Mouse (Mus musculus) cerebellum, adult 8-10 months (tissue): ENCODE measurements around the gene Serpinf1.

Experiments
- DNase-seq: peaks from one replicate; pipeline ENCODE4 v3.0.0; 2022

The Serpinf1 gene

GRCm38 (mm10) chr11:75455041-75455736 is 32.7 kb upstream of the Serpinf1 start:
- DNase-seq = no peak

- DNase-seq = peak; percentile 77
These were observed 31.8 kb upstream of the Serpinf1 start, which contains the start of gene Wdr81 for GRCm38 (mm10) chr11:75453991-75454930. Gene Wdr81 (minus strand): TSS chr11:75454717.

GRCm38 (mm10) chr11:75452812-75453557 is 30.5 kb upstream of the Serpinf1 start:
- no peak for DNase-seq

GRCm38 (mm10) chr11:75452081-75452480 is 29.6 kb upstream of the Serpinf1 start:
- no peak for DNase-seq

GRCm38 (mm10) chr11:75450936-75451335 is 28.4 kb upstream of the Serpinf1 start:
- DNase-seq = no peak

- no peak for DNase-seq
These were observed 27.9 kb upstream of the Serpinf1 start for GRCm38 (mm10) chr11:75450304-75450908.

GRCm38 (mm10) chr11:75449695-75450094 is 27.2 kb upstream of the Serpinf1 start:
- peak; percentile 52 for DNase-seq

GRCm38 (mm10) chr11:75448575-75448974 is 26.1 kb upstream of the Serpinf1 start:
- DNase-seq = no peak

- DNase-seq = no peak
These were observed 21.2 kb upstream of the Serpinf1 start for GRCm38 (mm10) chr11:75443711-75444110.

GRCm38 (mm10) chr11:75441601-75442000 is 19.1 kb upstream of the Serpinf1 start:
- no peak for DNase-seq

- DNase-seq = no peak
These were observed 18.5 kb upstream of the Serpinf1 start for GRCm38 (mm10) chr11:75441034-75441433.

- no peak for DNase-seq
These were observed 17.4 kb upstream of the Serpinf1 start for GRCm38 (mm10) chr11:75439951-75440350.

GRCm38 (mm10) chr11:75439363-75439762 is 16.9 kb upstream of the Serpinf1 start, which contains the start of gene Serpinf2:
Gene Serpinf2 (minus strand): TSS chr11:75439591.
- no peak for DNase-seq

GRCm38 (mm10) chr11:75438804-75439203 is 16.3 kb upstream of the Serpinf1 start:
- no peak for DNase-seq

- DNase-seq = no peak
These were observed 15.7 kb upstream of the Serpinf1 start for GRCm38 (mm10) chr11:75438194-75438593.

GRCm38 (mm10) chr11:75434138-75434537 is 11.6 kb upstream of the Serpinf1 start:
- DNase-seq = no peak

GRCm38 (mm10) chr11:75431307-75431706 is 8.8 kb upstream of the Serpinf1 start:
- DNase-seq = peak; percentile 64

GRCm38 (mm10) chr11:75429019-75429705 is 6.7 kb upstream of the Serpinf1 start:
- no peak for DNase-seq

GRCm38 (mm10) chr11:75424459-75424858 is 2.0 kb upstream of the Serpinf1 start:
- no peak for DNase-seq

GRCm38 (mm10) chr11:75424033-75424432 is 1.5 kb upstream of the Serpinf1 start:
- DNase-seq = no peak

- no peak for DNase-seq
These were observed 590 bp upstream of the Serpinf1 start for GRCm38 (mm10) chr11:75423091-75423490.
